Mouse (Mus musculus) intestine, embryonic 14.5 days (tissue): ENCODE data around the gene Dock11. TPM values are rescaled to one million over a fixed set of nuclear protein-coding genes. Genes with fewer than 3 reads are reported as not detected.

Experiments used
- ATAC-seq: fragments of 200-750 bp; cut with Nextera tagmentation; replicated peaks from 2 replicates; pipeline ENCODE4 v1.8.0; 2017; ENCODE audit warnings: low read depth, moderate number of reproducible peaks, moderate TSS enrichment, moderate library complexity; ENCODE audit not compliant: low FRiP score, low TSS enrichment
- DNase-seq: peaks from one replicate; pipeline ENCODE4 v3.0.0-alpha.2; 2018; ENCODE audit warnings: low spot score
- H3K27ac ChIP-seq: fragments of 300-500 bp; sonication (generic); 2 replicates; pipeline ENCODE4 v1.5.1; 2014; ENCODE audit warnings: low read depth, mild to moderate bottlenecking, control low read depth
- H3K27me3 ChIP-seq: fragments of 300-500 bp; sonication (generic); replicated peaks from 2 replicates; pipeline ENCODE4 v1.6.1; 2014; ENCODE audit warnings: low read length, control low read depth; ENCODE audit not compliant: control insufficient read depth, insufficient read depth
- H3K36me3 ChIP-seq: fragments of 300-500 bp; sonication (generic); 2 replicates; pipeline ENCODE4 v1.6.1; 2014; ENCODE audit warnings: low read length, control low read depth; ENCODE audit not compliant: control insufficient read depth, insufficient read depth
- H3K4me1 ChIP-seq: fragments of 300-500 bp; sonication (generic); replicated peaks from 2 replicates; pipeline ENCODE4 v1.6.1; 2014; ENCODE audit warnings: low read length, control low read depth, mixed read lengths; ENCODE audit not compliant: control insufficient read depth, insufficient read depth
- H3K4me2 ChIP-seq: fragments of 300-500 bp; sonication (generic); 2 replicates; pipeline ENCODE4 v1.6.1; 2014; ENCODE audit warnings: low read length
- H3K4me3 ChIP-seq: fragments of 300-500 bp; sonication (generic); 2 replicates; pipeline ENCODE4 v1.5.1; 2014; ENCODE audit warnings: low read depth, low read length, control low read depth, mixed read lengths
- H3K9ac ChIP-seq: fragments of 300-500 bp; sonication (generic); 2 replicates; pipeline ENCODE4 v1.6.1; 2014; ENCODE audit warnings: mild to moderate bottlenecking, low read length
- H3K9me3 ChIP-seq: fragments of 300-500 bp; sonication (generic); 2 replicates; pipeline ENCODE4 v1.6.1; 2016; ENCODE audit warnings: low read length, control low read depth; ENCODE audit not compliant: control insufficient read depth
- WGBS: fragments of 180-500 bp; shearing (Covaris S2); extraction: QIAGEN DNeasy Blood & Tissue Kit; methylation state at CpG from one replicate; pipeline ENCODE4 v1.1.7; 2014; 5-methylcytosine and 5-hydroxymethylcytosine counted together
- polyA plus RNA-seq: library from polyadenylated mRNA; unstranded; fragments of >200 nt; fragmentation: Nextera tagmentation; extraction: Ambion mirVana; gene quantifications from 2 replicates; pipeline ENCODE4 v1.2.1, GENCODE M21; 2014

Gene Dock11
- polyA plus RNA-seq, 1 experiment from 2014 or later, result 19.0 TPM

DNA sequence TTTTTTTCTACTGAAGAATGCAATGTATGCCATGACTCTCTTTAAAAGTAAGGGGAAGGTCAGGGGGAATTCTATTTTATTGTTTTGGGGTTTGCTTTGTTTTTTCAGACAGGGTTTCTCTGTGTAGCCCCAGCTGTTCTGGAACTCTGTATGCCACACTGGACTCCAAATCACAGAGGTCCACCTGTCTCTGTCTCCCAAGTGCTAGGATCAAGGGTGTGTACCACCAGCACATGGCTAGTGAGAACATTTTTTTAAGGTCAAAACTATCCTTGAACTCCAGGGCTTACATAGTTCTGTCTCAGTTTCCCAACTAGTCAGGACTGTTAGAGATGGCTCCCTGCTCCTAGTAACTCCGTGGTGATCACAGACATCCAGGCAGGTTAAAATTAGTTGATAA is 43.3 kb downstream of the Dock11 start:
- H3K4me3 ChIP-seq, result no peak overlapping the region
- 61% methylated on average over 1 of the region's 1 CpGs for WGBS
- no peak overlapping the region for H3K4me2 ChIP-seq
- ATAC-seq, result no peak
- H3K9ac ChIP-seq, result no peak overlapping the region
- H3K4me1 ChIP-seq, result no peaks in the 10 kb centered on the region
- H3K27me3 ChIP-seq, result no peaks in the 10 kb centered on the region
- H3K36me3 ChIP-seq, result no peaks in the 10 kb centered on the region
- H3K27ac ChIP-seq, result no peak overlapping the region
- H3K9me3 ChIP-seq, result no peaks in the 10 kb centered on the region
- DNase-seq, result no peak

GRCm38 (mm10) chrX:35932952-35933351 is 44.3 kb downstream of the Dock11 start:
- H3K36me3 ChIP-seq, result no peaks in the 10 kb centered on the region
- no peak overlapping the region for H3K4me3 ChIP-seq
- no peak overlapping the region for H3K27ac ChIP-seq
- DNase-seq, result no peak
- no peaks in the 10 kb centered on the region for H3K27me3 ChIP-seq
- H3K9me3 ChIP-seq, result no peaks in the 10 kb centered on the region
- no peak for ATAC-seq
- H3K4me1 ChIP-seq, result no peaks in the 10 kb centered on the region
- H3K9ac ChIP-seq, result no peak overlapping the region
- H3K4me2 ChIP-seq, result no peak overlapping the region

GRCm38 (mm10) chrX:35938112-35938511 is 49.5 kb downstream of the Dock11 start:
- no peak for ATAC-seq
- WGBS, result 86% methylated on average over 5 of the region's 5 CpGs

GRCm38 (mm10) chrX:35946394-35946793 is 57.8 kb downstream of the Dock11 start:
- H3K27ac ChIP-seq, result no peak overlapping the region
- H3K36me3 ChIP-seq, result no peaks in the 10 kb centered on the region
- H3K4me1 ChIP-seq, result no peaks in the 10 kb centered on the region
- H3K9ac ChIP-seq, result no peak overlapping the region
- 52% methylated on average over 1 of the region's 1 CpGs for WGBS
- no peak overlapping the region for H3K4me2 ChIP-seq
- DNase-seq, result no peak
- no peaks in the 10 kb centered on the region for H3K27me3 ChIP-seq
- H3K9me3 ChIP-seq, result no peaks in the 10 kb centered on the region
- no peak overlapping the region for H3K4me3 ChIP-seq
- no peak for ATAC-seq

More at GRCm38 (mm10) chrX:35938112-35938511, 49.5 kb downstream of the Dock11 start:
- Histone ChIP-seq H3K4me3 (no peak overlapping the region), H3K4me2 (no peak overlapping the region), H3K36me3 (no peaks in the 10 kb centered on the region), H3K27ac (no peak overlapping the region), H3K9ac (no peak overlapping the region), H3K9me3 (no peaks in the 10 kb centered on the region), H3K4me1 (no peaks in the 10 kb centered on the region), H3K27me3 (no peaks in the 10 kb centered on the region)
- DNase-seq, result no peak

GRCm38 (mm10) chrX:35950135-35950534 is 61.5 kb downstream of the Dock11 start:
- Histone ChIP-seq H3K27me3 (no peaks in the 10 kb centered on the region), H3K4me3 (no peak overlapping the region), H3K9me3 (no peaks in the 10 kb centered on the region), H3K27ac (no peak overlapping the region), H3K36me3 (no peaks in the 10 kb centered on the region), H3K9ac (no peak overlapping the region), H3K4me2 (no peak overlapping the region), H3K4me1 (no peaks in the 10 kb centered on the region)
- no peak for DNase-seq
- no peak for ATAC-seq
- 81% methylated on average over 4 of the region's 4 CpGs for WGBS

DNA sequence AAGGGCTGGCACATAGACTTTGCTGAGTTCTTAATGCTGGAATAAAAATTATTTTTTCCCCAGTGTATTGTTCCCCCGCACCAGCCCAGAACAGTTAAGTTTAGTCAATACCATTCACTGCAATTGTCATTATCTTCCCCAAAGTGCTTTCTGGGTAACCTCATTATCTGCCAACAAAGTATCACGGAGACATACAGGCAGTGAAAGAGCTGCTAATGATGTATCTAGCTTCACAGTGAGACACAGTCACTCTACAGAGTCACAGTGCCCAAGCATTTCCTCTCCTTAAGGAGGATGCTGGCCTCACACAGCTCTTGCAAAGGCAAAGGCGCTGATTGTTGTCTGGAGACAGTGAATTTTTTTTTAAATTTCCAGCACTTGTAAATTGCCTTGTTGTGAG is 63.3 kb downstream of the Dock11 start:
- DNase-seq, result no peak
- H3K27me3 ChIP-seq, result no peaks in the 10 kb centered on the region
- H3K4me2 ChIP-seq, result no peak overlapping the region
- no peak overlapping the region for H3K9ac ChIP-seq
- ATAC-seq, result no peak
- H3K9me3 ChIP-seq, result no peaks in the 10 kb centered on the region
- H3K4me3 ChIP-seq, result no peak overlapping the region
- 78% methylated on average over 3 of the region's 3 CpGs for WGBS
- no peaks in the 10 kb centered on the region for H3K36me3 ChIP-seq
- H3K4me1 ChIP-seq, result no peaks in the 10 kb centered on the region
- no peak overlapping the region for H3K27ac ChIP-seq

GRCm38 (mm10) chrX:35952521-35953095 is 64.0 kb downstream of the Dock11 start:
- DNase-seq, result no peak

GRCm38 (mm10) chrX:35956236-35956635 is 67.6 kb downstream of the Dock11 start:
- ATAC-seq (no peak), DNase-seq (no peak)
- no peaks in the 10 kb centered on the region for H3K4me1 ChIP-seq
- H3K36me3 ChIP-seq, result no peaks in the 10 kb centered on the region
- H3K4me2 ChIP-seq, result no peak overlapping the region
- no peak overlapping the region for H3K27ac ChIP-seq
- no peaks in the 10 kb centered on the region for H3K27me3 ChIP-seq
- no peaks in the 10 kb centered on the region for H3K9me3 ChIP-seq
- H3K9ac ChIP-seq, result no peak overlapping the region
- no peak overlapping the region for H3K4me3 ChIP-seq

More at GRCm38 (mm10) chrX:35952521-35953095, 64.0 kb downstream of the Dock11 start:
- no peaks in the 10 kb centered on the region for H3K27me3 ChIP-seq
- H3K9me3 ChIP-seq, result no peaks in the 10 kb centered on the region
- no peak overlapping the region for H3K27ac ChIP-seq
- H3K4me3 ChIP-seq, result no peak overlapping the region
- H3K4me1 ChIP-seq, result no peaks in the 10 kb centered on the region
- no peak overlapping the region for H3K4me2 ChIP-seq
- WGBS, result 56% methylated on average over 4 of the region's 4 CpGs
- no peak for ATAC-seq
- H3K9ac ChIP-seq, result no peak overlapping the region
- H3K36me3 ChIP-seq, result no peaks in the 10 kb centered on the region

DNA sequence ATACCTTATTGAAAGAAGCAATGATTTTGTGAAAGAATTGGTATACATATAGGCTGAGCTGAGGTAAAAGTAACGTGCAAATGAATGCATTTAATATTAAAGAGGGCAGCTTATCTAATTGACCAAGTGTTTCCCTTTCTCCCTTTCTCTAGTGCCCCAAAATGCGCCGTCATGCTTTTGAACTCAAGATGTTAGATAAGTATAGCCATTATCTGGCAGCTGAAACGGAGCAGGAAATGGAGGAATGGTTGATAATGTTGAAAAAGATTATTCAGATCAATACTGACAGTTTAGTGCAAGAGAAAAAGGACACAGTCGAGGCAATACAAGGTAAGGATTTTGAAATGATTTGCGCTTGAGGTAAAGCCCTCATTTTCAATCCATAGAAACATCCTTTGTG is 74.5 kb downstream of the Dock11 start:
- no peak overlapping the region for H3K4me3 ChIP-seq
- no peaks in the 10 kb centered on the region for H3K27me3 ChIP-seq
- no peak for DNase-seq
- H3K36me3 ChIP-seq, result no peaks in the 10 kb centered on the region
- no peak overlapping the region for H3K4me2 ChIP-seq
- ATAC-seq, result no peak
- no peaks in the 10 kb centered on the region for H3K4me1 ChIP-seq
- no peak overlapping the region for H3K9ac ChIP-seq
- H3K27ac ChIP-seq, result no peak overlapping the region
- no peaks in the 10 kb centered on the region for H3K9me3 ChIP-seq
- WGBS, result 76% methylated on average over 6 of the region's 6 CpGs
